Mouse (Mus musculus) hematopoietic stem cell, adult 5-6 weeks (primary cell): ENCODE measurements around the gene Ccdc32. TPM values are rescaled to one million over a fixed set of nuclear protein-coding genes. Genes with fewer than 3 reads are reported as not detected.

Source experiments
- ATAC-seq, 2 experiments: fragments of 125-278 bp in 1 of 2; replicated peaks in 1 of 2; 2 replicates each; pipeline ENCODE4 v1.8.0; 2016 to 2017; ENCODE audit warnings: inconsistent platforms in 2 of 2, mild to moderate bottlenecking in 2 of 2, moderate number of reproducible peaks in 2 of 2, low read depth in 1 of 2, moderate TSS enrichment in 1 of 2; ENCODE audit not compliant: low FRiP score in 2 of 2, poor library complexity in 2 of 2, severe bottlenecking in 2 of 2, insufficient read depth in 1 of 2, low TSS enrichment in 1 of 2
- total RNA-seq: library from RNA; stranded (forward); fragments of 172-1452, 232-1000 nt; gene quantifications from 2 replicates; pipeline ENCODE4 v1.2.3, GENCODE M21; 2017

Gene Ccdc32
- total RNA-seq, 1 experiment from 2014 or later, result 8.0 TPM

GRCm38 (mm10) chr2:118975855-118976254 is 53.3 kb downstream of the Ccdc32 start:
- ATAC-seq, result no peak

- ATAC-seq, result peak; percentile 78 to 79
Measured at GRCm38 (mm10) chr2:118972687-118973376, 56.4 kb downstream of the Ccdc32 start.

- ATAC-seq, result no peak
Measured at GRCm38 (mm10) chr2:118972048-118972447, 57.1 kb downstream of the Ccdc32 start.

- no peak for ATAC-seq
Measured at GRCm38 (mm10) chr2:118969585-118970147, 59.5 kb downstream of the Ccdc32 start.

Other genes with a start within 250 kb of the Ccdc32 start
- not detected in 2 replicates for gene Disp2, start 249.7 kb downstream of the Ccdc32 start, total RNA-seq
- gene Knstrn, start 215.4 kb downstream of the Ccdc32 start, total RNA-seq, result 97.9 and 151 TPM in 2 replicates
- 30.4 and 35.1 TPM in 2 replicates for gene Ivd, start 167.4 kb downstream of the Ccdc32 start, total RNA-seq
- 6.4 and 6.9 TPM in 2 replicates for gene Bahd1, start 129.0 kb downstream of the Ccdc32 start, total RNA-seq
- gene Chst14, start 102.9 kb downstream of the Ccdc32 start, total RNA-seq, result 4.0 and 4.5 TPM in 2 replicates
- gene Rpusd2, start 5.4 kb upstream of the Ccdc32 start, total RNA-seq, result 18.7 and 22.1 TPM in 2 replicates
- gene Knl1, start 17.7 kb upstream of the Ccdc32 start, total RNA-seq, result 52.0 and 56.7 TPM in 2 replicates
- 16.8 and 29.0 TPM in 2 replicates for gene Rad51, start 83.4 kb upstream of the Ccdc32 start, total RNA-seq
- 35.9 and 38.9 TPM in 2 replicates for gene Rmdn3, start 127.6 kb upstream of the Ccdc32 start, total RNA-seq
- 2.2 TPM in 1 of 2 replicates, not detected in the other for gene Gchfr, start 138.4 kb upstream of the Ccdc32 start, total RNA-seq
- gene Gm14137, start 145.1 kb upstream of the Ccdc32 start, total RNA-seq, result not detected in 2 replicates
- gene Zfyve19, start 179.2 kb upstream of the Ccdc32 start, total RNA-seq, result 47.1 and 53.7 TPM in 2 replicates
- 37.1 and 64.7 TPM in 2 replicates for gene Dnajc17, start 179.4 kb upstream of the Ccdc32 start, total RNA-seq
- gene Ppp1r14d, start 200.5 kb upstream of the Ccdc32 start, total RNA-seq, result not detected in 2 replicates
- 8.1 and 13.0 TPM in 2 replicates for gene Spint1, start 208.0 kb upstream of the Ccdc32 start, total RNA-seq
- gene Rhov, start 241.9 kb upstream of the Ccdc32 start, total RNA-seq, result 0.31 TPM in 1 of 2 replicates, not detected in the other